Mouse (Mus musculus): Measurements from ENCODE around the gene Med29.

Gene Med29

DNA sequence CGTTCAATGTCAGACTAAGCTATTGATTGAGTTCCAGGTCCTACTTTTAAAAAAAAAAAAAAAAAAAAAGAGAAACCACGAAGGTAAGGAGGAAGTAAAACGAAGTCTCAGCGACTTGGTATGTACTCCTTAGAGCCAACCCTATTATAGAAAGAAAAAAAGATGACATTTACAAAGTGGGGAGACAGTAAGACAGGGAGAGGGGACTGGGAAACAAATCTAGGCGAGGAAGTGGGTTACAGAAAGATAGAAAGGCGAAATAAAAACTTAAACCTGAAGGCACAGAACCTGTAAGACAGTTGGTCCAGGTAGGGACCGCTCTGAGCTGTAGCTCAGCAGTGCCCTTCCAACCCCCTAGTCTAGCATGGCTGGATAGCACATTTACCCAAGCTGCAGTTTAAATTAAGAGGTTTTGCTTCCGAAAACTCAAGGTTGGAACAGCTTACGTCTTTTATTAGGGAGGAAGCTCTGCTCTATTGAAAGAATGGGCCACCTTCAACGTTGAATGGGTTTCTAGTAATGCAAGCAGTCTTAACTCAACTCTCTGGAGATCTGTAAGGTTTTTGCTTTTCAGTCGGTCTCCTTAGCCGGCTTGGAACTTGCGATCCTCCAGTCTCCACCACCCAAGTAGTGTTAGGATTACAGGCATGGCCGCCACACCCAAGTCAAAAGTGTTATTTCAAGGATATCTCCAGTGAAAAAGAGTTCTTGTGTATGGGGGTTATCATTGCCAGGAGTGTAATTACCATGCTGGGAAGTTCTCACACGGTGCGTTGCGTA lies 12.1 kb downstream of the Med29 start, which contains the start of gene Zfp36:
TSS of gene Zfp36 (minus strand) at position 17 of the 780 bp plus-strand sequence.
- in situ Hi-C loops (cut with MboI; ENCODE audit: low pct_unique_long_range_greater_than_20kb in 1 of 2, low sequenced_read_pairs in 2 of 2, unreplicated experiment in 1 of 2) = no loop called here

DNA sequence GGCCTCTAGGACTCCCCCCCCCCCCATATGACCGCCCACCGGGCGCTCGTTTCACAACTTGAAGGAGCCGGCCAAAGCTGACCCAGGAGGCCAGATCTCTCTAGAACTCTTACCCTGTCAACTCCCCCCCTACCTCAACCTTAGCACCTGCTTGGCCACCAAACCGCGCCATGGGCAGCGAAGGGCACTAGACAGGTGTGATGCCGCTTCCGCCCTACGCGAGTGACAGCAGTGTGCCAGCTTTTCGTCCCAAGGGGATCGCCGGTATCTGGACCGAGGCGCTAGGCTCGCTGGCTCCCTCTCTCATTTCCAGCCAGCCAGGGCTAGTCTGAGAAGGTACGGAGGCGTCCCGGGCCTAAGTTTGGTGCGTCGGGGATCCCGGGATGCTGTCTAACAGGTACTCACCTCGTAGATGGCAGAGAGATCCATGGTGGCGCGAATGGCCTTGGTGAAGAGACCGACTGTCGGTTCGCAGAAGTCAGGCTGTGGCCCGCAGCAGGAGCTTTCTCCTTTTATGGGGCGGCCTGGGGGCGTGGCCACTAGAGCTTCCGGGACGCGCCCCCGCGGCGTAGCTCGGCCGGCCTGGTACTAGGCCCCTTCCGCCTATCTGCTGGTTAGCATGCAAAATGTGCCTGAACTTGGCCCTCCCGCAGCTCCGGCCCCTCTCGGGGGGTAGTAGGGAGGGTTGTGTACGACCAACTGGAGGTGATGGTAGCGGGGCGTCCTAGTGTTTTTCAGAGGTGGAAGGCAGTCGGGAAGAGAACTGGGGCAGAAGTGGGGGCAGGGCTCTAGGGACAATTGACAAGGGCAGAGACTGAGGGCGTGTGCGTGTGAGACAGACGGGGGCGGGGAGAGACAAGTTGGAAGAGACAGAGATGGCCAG lies 13.5 kb downstream of the Med29 start:
- in situ Hi-C loops (cut with MboI; ENCODE audit: low pct_unique_long_range_greater_than_20kb in 1 of 2, low sequenced_read_pairs in 2 of 2, unreplicated experiment in 1 of 2) = no loop called here

DNA sequence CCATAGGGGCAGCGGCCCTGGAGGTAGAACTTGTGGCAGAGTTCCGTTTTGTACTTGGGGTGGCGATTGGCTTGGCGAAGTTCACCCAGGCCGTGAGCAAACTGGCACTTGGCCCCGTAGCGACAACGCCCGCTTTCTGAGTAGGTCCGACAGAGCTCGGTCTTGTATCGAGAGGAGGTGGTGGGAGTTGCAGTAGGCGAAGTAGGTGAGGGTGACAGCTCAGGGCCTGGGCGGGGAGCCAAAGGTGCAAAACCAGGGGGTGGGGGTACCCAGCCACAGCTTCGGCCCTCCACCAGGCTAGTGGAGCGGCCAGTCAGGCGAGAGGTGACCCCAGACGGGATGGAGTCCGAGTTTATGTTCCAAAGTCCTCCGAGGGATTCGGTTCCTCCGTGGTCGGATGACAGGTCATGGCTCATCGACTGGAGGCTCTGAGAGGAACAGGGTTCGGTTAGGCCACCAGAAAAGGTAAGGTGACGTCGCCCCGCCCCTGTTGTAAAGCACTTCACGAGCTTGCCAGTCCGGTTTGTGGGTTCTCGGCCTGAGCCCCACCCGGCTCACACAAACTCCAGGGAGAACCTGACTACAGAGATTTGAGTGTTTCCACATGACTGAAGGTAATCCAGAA lies 14.3 kb downstream of the Med29 start:
- in situ Hi-C loops (cut with MboI; ENCODE audit: low pct_unique_long_range_greater_than_20kb in 1 of 2, low sequenced_read_pairs in 2 of 2, unreplicated experiment in 1 of 2) = no loop called here

DNA sequence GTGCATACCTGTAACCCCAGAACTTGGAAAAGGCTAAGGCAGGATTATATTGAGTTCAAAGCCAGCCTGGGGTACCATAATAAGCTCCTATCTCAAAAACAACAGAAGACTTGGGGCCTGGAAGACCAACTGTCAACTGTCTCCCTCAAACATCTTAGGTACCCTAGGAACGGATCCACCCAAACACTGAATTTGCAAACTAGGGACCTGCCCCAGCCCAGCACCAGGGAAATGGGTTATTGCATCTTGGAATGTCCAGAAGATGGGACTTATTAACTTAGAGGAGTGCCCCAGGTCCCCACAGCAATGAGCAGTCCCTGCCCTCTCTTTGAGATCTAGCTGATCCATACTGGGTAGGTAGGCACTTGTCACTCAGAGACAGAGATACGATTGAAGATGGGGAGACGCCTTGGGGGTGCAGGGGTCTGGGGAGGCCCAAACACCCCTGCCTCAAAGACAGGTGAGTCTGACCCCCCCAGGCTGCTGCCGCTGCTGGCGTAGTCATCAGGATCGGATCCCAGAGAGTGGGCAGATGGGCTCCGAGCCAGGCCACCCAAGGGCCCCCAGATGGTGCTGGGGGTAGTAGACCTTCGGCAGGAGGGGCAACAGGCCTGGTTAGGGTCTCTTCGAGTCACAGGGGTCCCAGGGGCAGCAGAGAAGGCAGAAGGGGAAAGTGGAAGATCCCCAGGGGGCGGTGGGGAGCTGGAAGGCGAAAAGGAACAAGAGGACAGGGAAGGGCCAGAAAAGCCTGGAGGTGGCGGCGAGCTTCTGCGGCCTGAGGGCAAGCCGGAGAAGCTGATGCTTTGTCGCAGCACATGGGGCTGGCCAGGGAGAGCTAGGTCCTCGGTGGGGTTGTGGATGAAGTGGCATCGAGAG lies 15.1 kb downstream of the Med29 start:
- in situ Hi-C loops (cut with MboI; ENCODE audit: low pct_unique_long_range_greater_than_20kb in 1 of 2, low sequenced_read_pairs in 2 of 2, unreplicated experiment in 1 of 2) = no loop called here

DNA sequence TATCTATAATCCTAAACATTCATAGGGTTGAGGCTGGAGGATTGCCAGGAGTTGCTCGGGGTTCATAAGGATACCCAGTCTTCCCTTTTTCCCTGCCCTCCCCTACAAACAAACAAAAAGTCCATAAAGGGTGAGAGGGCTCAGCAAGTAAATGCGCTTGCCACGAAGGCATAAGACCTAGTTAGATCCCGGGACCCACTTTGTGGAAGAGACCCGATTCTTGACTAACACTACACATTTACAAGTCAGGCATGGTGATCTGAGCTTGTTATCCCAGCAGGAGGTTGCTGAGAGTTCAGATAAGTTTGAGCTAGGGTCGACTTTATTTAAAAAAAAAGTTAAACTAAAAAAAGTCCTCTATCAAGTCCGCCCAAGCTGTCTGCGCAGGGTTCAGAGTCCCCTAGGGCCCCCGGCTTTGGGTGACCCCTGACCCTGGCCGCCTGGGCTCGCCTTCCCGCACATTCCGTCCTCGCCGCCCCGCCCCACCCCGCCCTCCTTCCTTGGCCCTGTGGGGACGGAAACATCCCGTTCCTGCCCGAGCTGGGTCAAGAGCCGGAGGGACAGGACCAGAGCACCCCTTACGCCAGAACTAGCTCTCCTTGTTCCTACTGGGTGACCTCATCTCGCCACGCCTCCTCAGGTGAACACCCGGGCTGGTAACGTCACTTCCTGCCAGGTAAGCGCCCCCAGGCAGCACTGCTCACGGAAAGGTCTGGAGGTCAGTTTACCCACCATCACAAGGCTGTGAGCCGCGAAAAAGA lies 16.3 kb downstream of the Med29 start:
- in situ Hi-C loops (cut with MboI; ENCODE audit: low pct_unique_long_range_greater_than_20kb in 1 of 2, low sequenced_read_pairs in 2 of 2, unreplicated experiment in 1 of 2) = no loop called here

DNA sequence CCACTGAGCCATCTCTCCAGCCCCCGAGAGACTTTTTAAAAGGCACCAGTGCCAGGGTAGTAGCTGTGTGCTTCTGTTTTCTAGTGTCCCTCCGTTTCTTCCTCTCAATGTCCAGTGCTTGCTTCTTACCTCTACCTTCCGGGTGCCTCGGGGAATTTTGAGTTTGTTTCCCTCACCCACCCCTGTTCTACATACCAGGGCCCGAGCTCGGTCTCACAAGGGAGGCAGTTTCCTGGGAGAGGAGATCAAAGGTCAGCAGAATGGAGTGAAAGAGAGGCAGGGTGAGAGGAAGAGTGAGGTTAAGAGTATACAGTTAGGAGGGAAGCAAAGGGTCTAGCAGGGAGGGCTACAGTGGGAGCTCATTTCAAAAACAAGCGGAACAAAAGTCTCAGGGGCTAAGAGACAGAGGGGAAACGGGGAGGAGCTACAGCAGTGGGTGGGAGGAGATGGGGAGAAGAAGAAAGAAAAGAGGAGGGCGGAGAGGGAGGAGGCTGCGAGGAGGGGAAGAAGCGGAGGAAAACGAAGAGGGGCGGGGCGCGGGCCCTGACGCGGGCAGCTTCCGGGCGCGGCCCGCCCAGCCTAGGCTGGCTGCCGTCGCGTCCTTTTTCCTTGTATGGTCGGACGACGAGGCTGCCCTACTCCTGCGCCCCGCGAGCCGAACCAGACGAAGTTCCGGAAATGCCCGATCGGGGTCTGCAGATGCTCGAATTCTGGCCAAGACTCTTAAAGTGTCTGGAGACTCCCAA lies 17.2 kb downstream of the Med29 start:
- in situ Hi-C loops (cut with MboI; ENCODE audit: low pct_unique_long_range_greater_than_20kb in 1 of 2, low sequenced_read_pairs in 2 of 2, unreplicated experiment in 1 of 2) = no loop called here

DNA sequence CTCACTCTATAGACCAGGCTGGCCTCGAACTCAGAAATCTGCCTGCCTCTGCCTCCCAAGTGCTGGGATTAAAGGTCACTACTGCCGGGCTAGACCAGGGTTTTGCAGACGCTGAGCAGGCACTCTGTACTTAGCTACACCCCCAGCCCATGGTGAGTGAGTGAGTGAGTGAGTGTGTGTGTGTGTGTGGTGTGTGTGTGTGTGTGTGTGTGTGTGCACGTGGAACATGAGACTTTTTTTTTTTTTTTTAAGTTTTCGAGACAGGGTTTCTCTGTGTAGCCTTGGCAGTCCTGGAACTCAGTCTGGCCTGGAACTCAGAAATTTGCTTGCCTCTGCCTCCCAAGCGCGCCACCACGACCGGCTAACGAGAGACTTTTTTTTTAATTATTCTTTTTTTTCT lies 17.9 kb downstream of the Med29 start:
- in situ Hi-C loops (cut with MboI; ENCODE audit: low pct_unique_long_range_greater_than_20kb in 1 of 2, low sequenced_read_pairs in 2 of 2, unreplicated experiment in 1 of 2) = no loop called here

DNA sequence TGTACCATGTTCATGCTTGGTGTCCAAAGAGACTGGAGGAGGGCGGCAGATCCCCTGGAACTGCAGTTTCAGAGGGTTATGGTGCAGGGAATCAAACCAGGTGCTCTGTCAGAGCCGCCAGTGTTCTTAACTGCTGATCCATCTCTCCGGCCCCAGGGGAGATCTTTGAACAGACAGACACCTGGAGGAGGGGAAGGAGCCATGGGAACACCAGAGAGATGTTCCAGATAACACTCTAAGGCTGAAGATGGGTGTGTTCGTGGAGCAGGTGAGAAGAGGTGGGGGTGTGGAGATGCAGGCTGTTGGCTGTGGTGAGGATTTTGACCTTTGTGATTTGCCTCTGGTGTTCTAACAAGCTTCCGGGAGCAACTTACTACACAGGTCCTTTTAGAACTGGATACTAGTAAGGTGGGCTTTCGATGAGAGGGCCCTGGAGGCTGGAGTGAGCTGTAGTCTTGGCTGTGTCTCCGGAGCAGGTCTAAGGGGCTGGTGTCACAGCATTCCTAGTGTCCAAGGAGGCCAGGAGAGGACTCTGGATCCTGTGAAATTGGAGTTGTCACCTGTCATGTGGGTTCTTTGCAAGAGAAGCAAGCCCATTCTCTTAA lies 18.5 kb downstream of the Med29 start:
- in situ Hi-C loops (cut with MboI; ENCODE audit: low pct_unique_long_range_greater_than_20kb in 1 of 2, low sequenced_read_pairs in 2 of 2, unreplicated experiment in 1 of 2) = no loop called here

DNA sequence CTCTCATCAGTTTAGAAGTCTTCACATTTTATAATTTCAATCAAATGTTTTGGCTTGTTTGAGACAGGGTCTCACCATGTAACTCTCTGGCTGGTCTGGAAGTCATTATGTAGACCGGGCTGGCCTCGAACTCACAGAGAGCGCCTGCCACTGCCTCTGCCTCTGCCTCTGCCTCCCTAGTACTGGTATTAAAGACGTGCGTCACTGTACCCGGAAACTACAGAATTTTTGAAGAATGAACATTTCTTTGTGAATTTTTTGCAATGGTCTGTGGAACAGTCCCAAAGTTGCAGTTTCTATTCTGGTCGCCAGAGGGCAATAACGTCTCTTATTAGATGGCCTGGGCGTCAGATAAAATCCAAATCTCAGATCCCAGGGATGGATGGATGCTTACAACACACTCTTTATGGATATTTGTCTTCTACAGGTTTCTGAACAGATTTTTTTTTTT lies 19.4 kb downstream of the Med29 start:
- in situ Hi-C loops (cut with MboI; ENCODE audit: low pct_unique_long_range_greater_than_20kb in 1 of 2, low sequenced_read_pairs in 2 of 2, unreplicated experiment in 1 of 2) = no loop called here

DNA sequence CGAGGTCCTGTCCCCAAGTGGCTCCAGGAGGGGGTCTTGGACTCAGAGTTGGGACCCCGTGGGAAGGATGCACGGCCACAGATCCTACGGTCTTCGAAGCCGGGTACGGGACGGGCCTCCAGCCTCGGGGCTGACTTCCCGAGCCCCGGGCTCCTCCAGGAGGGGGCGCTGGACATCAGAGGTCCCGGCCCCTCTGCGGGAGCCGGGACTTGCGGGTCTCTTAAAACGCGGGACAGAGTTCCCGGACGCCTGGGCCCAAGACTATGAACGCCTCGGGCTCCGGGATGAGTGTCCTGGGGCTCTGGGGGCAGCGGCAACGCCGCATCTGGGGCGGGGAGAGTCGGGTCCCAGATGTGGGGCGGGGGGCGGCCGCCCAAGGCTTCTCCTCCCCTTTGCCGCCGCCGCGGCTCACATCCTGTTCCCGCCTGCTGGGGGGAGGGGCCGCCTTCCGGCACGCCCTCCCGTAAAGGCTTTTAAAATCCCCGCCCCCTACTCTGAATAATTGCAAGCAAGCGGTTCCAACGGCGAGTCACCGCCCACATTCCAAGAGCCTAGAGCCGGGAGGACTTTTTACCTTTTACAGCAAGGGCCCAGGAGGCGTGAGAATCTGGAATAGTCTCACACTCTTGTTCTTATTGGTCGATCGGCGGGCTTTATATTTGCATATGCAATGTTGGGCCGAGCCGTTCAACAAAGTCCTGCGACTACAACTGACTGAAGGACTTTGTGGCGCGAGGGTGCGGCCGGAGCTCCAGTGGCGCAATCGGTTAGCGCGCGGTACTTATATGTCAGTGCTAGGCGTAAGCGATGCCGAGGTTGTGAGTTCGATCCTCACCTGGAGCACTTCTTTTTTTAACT lies 20.0 kb downstream of the Med29 start, which contains the start of gene Plekhg2:
TSS of gene Plekhg2 (minus strand) at position 349 of the 858 bp plus-strand sequence.
- in situ Hi-C loops (cut with MboI; ENCODE audit: low pct_unique_long_range_greater_than_20kb in 1 of 2, low sequenced_read_pairs in 2 of 2, unreplicated experiment in 1 of 2) = no loop called here

DNA sequence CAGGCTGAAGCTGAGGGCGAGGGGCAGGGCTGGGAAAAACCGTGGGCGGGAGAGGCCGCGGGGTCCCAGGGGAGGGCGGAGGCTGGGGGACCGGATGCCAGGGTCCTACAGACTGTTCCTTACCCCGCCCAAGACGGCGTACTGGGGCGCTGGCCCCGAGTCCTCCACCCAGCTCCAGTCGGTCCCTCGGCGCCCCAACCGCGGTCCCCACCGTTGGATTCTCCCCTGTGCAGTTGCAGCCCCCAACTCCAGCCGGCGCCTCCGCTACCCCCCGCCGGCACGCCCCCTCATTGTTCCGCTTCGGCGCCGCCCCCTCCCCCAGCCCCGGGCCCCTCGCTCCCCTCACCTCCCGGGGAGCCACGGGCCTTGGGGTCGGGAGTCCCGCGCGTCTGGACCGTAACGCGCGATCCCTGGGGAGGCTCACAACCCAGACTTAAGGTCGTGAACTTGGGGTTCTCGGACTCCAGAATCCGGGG lies 21.0 kb downstream of the Med29 start:
- in situ Hi-C loops (cut with MboI; ENCODE audit: low pct_unique_long_range_greater_than_20kb in 1 of 2, low sequenced_read_pairs in 2 of 2, unreplicated experiment in 1 of 2) = no loop called here

DNA sequence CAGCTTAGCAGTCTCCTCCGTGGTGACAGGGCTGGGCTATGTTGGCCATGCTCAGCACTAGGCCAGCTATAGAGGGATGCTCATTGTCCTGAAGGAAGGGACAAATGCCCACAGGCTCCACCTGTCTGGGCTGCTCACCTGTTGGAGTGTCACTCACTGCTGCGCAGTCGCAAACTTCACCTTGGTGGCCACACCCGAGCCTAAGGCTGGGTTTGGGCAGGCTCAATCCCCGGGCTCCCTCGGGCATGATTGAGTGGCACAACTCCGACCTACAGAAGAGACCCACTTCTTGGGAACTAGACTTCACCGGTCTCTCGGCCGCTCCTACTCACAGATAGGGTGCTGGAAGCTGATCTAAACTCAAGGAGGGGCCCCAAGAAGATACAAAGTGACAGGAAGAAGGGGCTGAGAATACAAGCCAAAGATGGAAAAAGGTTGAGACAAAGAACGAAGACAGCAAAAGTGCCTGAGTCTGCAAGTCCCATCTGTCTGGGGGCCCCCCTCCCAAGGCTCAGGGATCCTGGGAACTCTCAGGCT lies 21.5 kb downstream of the Med29 start:
- in situ Hi-C loops (cut with MboI; ENCODE audit: low pct_unique_long_range_greater_than_20kb in 1 of 2, low sequenced_read_pairs in 2 of 2, unreplicated experiment in 1 of 2) = no loop called here

DNA sequence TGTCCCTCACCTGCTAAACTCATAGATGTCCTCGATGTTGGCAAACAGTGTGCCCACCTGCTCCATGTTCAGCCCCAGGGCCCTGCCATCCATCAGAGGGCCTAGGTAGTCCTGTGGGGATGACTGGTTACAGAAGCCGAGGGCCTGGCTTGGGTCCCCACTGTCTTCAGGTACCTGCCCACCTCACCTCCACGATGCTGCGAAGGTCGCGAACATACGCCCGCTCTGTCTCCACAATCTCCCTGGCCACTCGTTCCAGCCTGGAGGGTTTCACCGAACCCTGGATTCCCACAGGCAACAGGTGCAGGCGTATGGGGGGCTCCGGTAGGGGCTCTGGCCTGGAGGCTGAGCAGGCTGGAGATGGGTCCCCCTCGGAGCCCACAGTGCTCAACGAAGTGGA lies 22.5 kb downstream of the Med29 start:
- in situ Hi-C loops (cut with MboI; ENCODE audit: low pct_unique_long_range_greater_than_20kb in 1 of 2, low sequenced_read_pairs in 2 of 2, unreplicated experiment in 1 of 2) = no loop called here

DNA sequence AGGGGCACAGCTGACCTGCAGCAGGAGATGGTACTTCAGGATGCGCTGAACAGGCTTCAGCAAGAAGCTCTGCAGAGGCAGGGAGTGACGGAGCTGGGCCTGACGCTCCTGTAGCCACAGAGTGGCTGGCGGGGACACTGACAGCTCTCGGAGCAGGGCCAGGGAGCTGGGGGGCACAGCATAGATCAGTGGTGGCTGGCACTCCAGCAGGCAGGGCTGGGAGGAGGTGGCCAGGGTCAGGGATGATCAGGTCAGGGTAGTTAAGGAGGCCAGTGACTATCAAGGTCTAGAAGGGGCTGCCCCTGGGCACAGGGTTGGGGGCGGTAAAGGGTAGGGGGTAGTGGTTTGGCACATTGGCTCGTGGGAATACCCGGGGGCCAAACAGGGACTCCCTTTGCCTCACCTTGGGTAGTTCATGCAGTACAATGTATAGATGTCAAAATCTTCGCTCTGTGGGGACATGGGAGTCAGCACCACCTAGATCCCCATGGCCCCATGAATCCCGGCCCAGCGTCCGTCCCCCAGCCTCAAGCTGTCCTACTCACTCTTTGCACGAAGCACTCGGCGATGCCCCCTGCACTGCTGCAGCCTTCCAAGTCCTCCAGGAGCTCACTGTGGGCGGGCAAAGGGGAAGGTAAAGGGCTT lies 24.1 kb downstream of the Med29 start:
- in situ Hi-C loops (cut with MboI; ENCODE audit: low pct_unique_long_range_greater_than_20kb in 1 of 2, low sequenced_read_pairs in 2 of 2, unreplicated experiment in 1 of 2) = no loop called here
